Mouse (Mus musculus): Measurements from ENCODE around the gene Tjp1.

Tjp1 gene

GRCm38 (mm10) chr7:65359774-65360173 lies 167.8 kb downstream of the Tjp1 start:
- DNase-seq (ENCODE audit: low read depth in 2 of 2, low spot score in 2 of 2): no peak

GRCm38 (mm10) chr7:65357538-65357937 lies 170.0 kb downstream of the Tjp1 start:
- DNase-seq (ENCODE audit: low read depth in 2 of 2, low spot score in 2 of 2): no peak

- no peak for DNase-seq (ENCODE audit: low read depth in 2 of 2, low spot score in 2 of 2)
These were observed 171.4 kb downstream of the Tjp1 start for GRCm38 (mm10) chr7:65356204-65356603.

GRCm38 (mm10) chr7:65354908-65355307 lies 172.7 kb downstream of the Tjp1 start:
- DNase-seq (ENCODE audit: low read depth in 2 of 2, low spot score in 2 of 2): no peak

- DNase-seq (ENCODE audit: low read depth in 2 of 2, low spot score in 2 of 2): no peak
These were observed 177.1 kb downstream of the Tjp1 start for GRCm38 (mm10) chr7:65350348-65351079.

- DNase-seq (ENCODE audit: low read depth in 2 of 2, low spot score in 2 of 2): no peak
These were observed 179.0 kb downstream of the Tjp1 start for GRCm38 (mm10) chr7:65348540-65348939.

- no peak for DNase-seq (ENCODE audit: low read depth in 2 of 2, low spot score in 2 of 2)
These were observed 182.3 kb downstream of the Tjp1 start for GRCm38 (mm10) chr7:65345314-65345713.

- DNase-seq (ENCODE audit: low read depth in 2 of 2, low spot score in 2 of 2): no peak
These were observed 189.9 kb downstream of the Tjp1 start for GRCm38 (mm10) chr7:65337581-65338270.

GRCm38 (mm10) chr7:65333081-65333760 lies 194.4 kb downstream of the Tjp1 start:
- no peak for DNase-seq (ENCODE audit: low read depth in 2 of 2, low spot score in 2 of 2)

- peak; percentile 5 to 14 for DNase-seq (ENCODE audit: low read depth in 2 of 2, low spot score in 2 of 2)
These were observed 208.4 kb downstream of the Tjp1 start for GRCm38 (mm10) chr7:65319047-65319725.

GRCm38 (mm10) chr7:65317418-65317817 lies 210.2 kb downstream of the Tjp1 start:
- DNase-seq (ENCODE audit: low read depth in 2 of 2, low spot score in 2 of 2): no peak

GRCm38 (mm10) chr7:65315182-65315581 lies 212.4 kb downstream of the Tjp1 start:
- no peak for DNase-seq (ENCODE audit: low read depth in 2 of 2, low spot score in 2 of 2)

- no peak for DNase-seq (ENCODE audit: low read depth in 2 of 2, low spot score in 2 of 2)
These were observed 230.6 kb downstream of the Tjp1 start for GRCm38 (mm10) chr7:65296675-65297589.

- DNase-seq (ENCODE audit: low read depth in 2 of 2, low spot score in 2 of 2): no peak
These were observed 244.7 kb downstream of the Tjp1 start for GRCm38 (mm10) chr7:65282886-65283285.

GRCm38 (mm10) chr7:65281960-65282359 lies 245.6 kb downstream of the Tjp1 start:
- DNase-seq (ENCODE audit: low read depth in 2 of 2, low spot score in 2 of 2): no peak

- DNase-seq (ENCODE audit: low read depth in 2 of 2, low spot score in 2 of 2): no peak
These were observed 246.4 kb downstream of the Tjp1 start for GRCm38 (mm10) chr7:65280944-65281912.

GRCm38 (mm10) chr7:65279277-65279676 lies 248.3 kb downstream of the Tjp1 start:
- DNase-seq (ENCODE audit: low read depth in 2 of 2, low spot score in 2 of 2): no peak

- no peak for DNase-seq (ENCODE audit: low read depth in 2 of 2, low spot score in 2 of 2)
These were observed 251.8 kb downstream of the Tjp1 start for GRCm38 (mm10) chr7:65275761-65276160.

- no peak for DNase-seq (ENCODE audit: low read depth in 2 of 2, low spot score in 2 of 2)
These were observed 253.4 kb downstream of the Tjp1 start for GRCm38 (mm10) chr7:65274216-65274615.

All from CD8-positive naive resting alpha-beta T cell, adult 2 months (primary cell).